Mouse (Mus musculus): ENCODE data around the gene Hdgfl2. TPM values are rescaled to one million over a fixed set of nuclear protein-coding genes. Genes with fewer than 3 reads are reported as not detected.

Hdgfl2 gene
- polyA plus RNA-seq, 2 experiments, result 26.0 to 29.5 TPM

- Histone ChIP-seq H3K36me3 (replicated peaks; ENCODE audit: control insufficient read depth, insufficient read depth, low read depth) (no peaks in the 10 kb centered on the region), H3K9me3 (ENCODE audit: control insufficient read depth, low read length) (no peaks in the 10 kb centered on the region), H3K27me3 (ENCODE audit: control insufficient read depth, insufficient read depth, low read length) (no peaks in the 10 kb centered on the region), H3K4me1 (replicated peaks; ENCODE audit: control insufficient read depth in 2 of 2, insufficient read depth in 2 of 2, low read length in 1 of 2) (peaks cover 12 to 28% of the 10 kb centered on the region in 2 experiments), H3K9ac (replicated peaks) (no peak overlapping the region), H3K4me2 (ENCODE audit: low read depth) (no peak overlapping the region; the same call in 1 of the 2 replicates), H3K27ac (no peak overlapping the region), H3K4me3 (ENCODE audit: insufficient read depth in 1 of 2, low read depth in 2 of 2, low read length in 2 of 2) (no peak overlapping the region)
- ATAC-seq (ENCODE audit: insufficient read depth), result no peak
- no peak for TF ChIP-seq CTCF (IDR thresholded peaks at IDR 0.05; ENCODE audit: low read depth)
- TF ChIP-seq EP300 (IDR thresholded peaks at IDR 0.05; ENCODE audit: low read depth), result no peak
- no peak for DNase-seq (ENCODE audit: low read depth in 3 of 3, low spot score in 3 of 3)
- WGBS (ENCODE audit: insufficient replicate concordance), result 74% methylated on average over 6 of the region's 6 CpGs
Observed at GRCm38 (mm10) chr17:56032127-56032733, 47.2 kb upstream of the Hdgfl2 start.

- 58% methylated on average over 7 of the region's 7 CpGs for WGBS (ENCODE audit: insufficient replicate concordance)
- Histone ChIP-seq H3K36me3 (replicated peaks; ENCODE audit: control insufficient read depth, insufficient read depth, low read depth) (no peaks in the 10 kb centered on the region), H3K27ac (no peak overlapping the region)
Observed at GRCm38 (mm10) chr17:56032831-56033230, 46.6 kb upstream of the Hdgfl2 start.

GRCm38 (mm10) chr17:56034040-56034725 lies 45.3 kb upstream of the Hdgfl2 start:
- peaks cover 14 to 29% of the 10 kb centered on the region in 2 experiments for H3K4me1 ChIP-seq (replicated peaks; ENCODE audit: control insufficient read depth in 2 of 2, insufficient read depth in 2 of 2, low read length in 1 of 2)
- ATAC-seq (ENCODE audit: insufficient read depth) (no peak), DNase-seq (ENCODE audit: low read depth in 3 of 3, low spot score in 3 of 3) (no peak)
- peak overlapping the region; percentile 72; the same call in 1 of the 2 replicates for H3K9ac ChIP-seq (replicated peaks)
- no peaks in the 10 kb centered on the region for H3K9me3 ChIP-seq (ENCODE audit: control insufficient read depth, low read length)
- peak overlapping the region; percentile 82 for H3K4me2 ChIP-seq (ENCODE audit: low read depth)
- H3K27ac ChIP-seq, result no peak overlapping the region
- H3K4me3 ChIP-seq (ENCODE audit: insufficient read depth in 1 of 2, low read depth in 2 of 2, low read length in 2 of 2), result peak overlapping the region in 1 of 2 experiments; percentile 93; a peak in 2 of 4 replicates
- TF ChIP-seq CTCF (IDR thresholded peaks at IDR 0.05; ENCODE audit: low read depth) (no peak), EP300 (IDR thresholded peaks at IDR 0.05; ENCODE audit: low read depth) (no peak)
- no peaks in the 10 kb centered on the region for H3K36me3 ChIP-seq (replicated peaks; ENCODE audit: control insufficient read depth, insufficient read depth, low read depth)
- WGBS (ENCODE audit: insufficient replicate concordance), result 74% methylated on average over 7 of the region's 7 CpGs
- no peaks in the 10 kb centered on the region for H3K27me3 ChIP-seq (ENCODE audit: control insufficient read depth, insufficient read depth, low read length)

More at GRCm38 (mm10) chr17:56032831-56033230, 46.6 kb upstream of the Hdgfl2 start:
- TF ChIP-seq EP300 (IDR thresholded peaks at IDR 0.05; ENCODE audit: low read depth) (no peak), CTCF (IDR thresholded peaks at IDR 0.05; ENCODE audit: low read depth) (no peak)
- DNase-seq (ENCODE audit: low read depth in 3 of 3, low spot score in 3 of 3), result no peak
- no peak overlapping the region for H3K4me2 ChIP-seq (ENCODE audit: low read depth)
- H3K27me3 ChIP-seq (ENCODE audit: control insufficient read depth, insufficient read depth, low read length), result no peaks in the 10 kb centered on the region
- ATAC-seq (ENCODE audit: insufficient read depth), result no peak
- no peaks in the 10 kb centered on the region for H3K9me3 ChIP-seq (ENCODE audit: control insufficient read depth, low read length)
- no peak overlapping the region for H3K9ac ChIP-seq (replicated peaks)
- H3K4me1 ChIP-seq (replicated peaks; ENCODE audit: control insufficient read depth in 2 of 2, insufficient read depth in 2 of 2, low read length in 1 of 2), result peaks cover 14 to 29% of the 10 kb centered on the region in 2 experiments
- H3K4me3 ChIP-seq (ENCODE audit: insufficient read depth in 1 of 2, low read depth in 2 of 2, low read length in 2 of 2), result no peak overlapping the region

GRCm38 (mm10) chr17:56034726-56035100 lies 44.7 kb upstream of the Hdgfl2 start:
- Histone ChIP-seq H3K27me3 (ENCODE audit: control insufficient read depth, insufficient read depth, low read length) (no peaks in the 10 kb centered on the region), H3K9me3 (ENCODE audit: control insufficient read depth, low read length) (no peaks in the 10 kb centered on the region), H3K4me2 (ENCODE audit: low read depth) (peak overlapping the region; percentile 82), H3K9ac (replicated peaks) (peak overlapping the region; percentile 72), H3K36me3 (replicated peaks; ENCODE audit: control insufficient read depth, insufficient read depth, low read depth) (no peaks in the 10 kb centered on the region), H3K27ac (no peak overlapping the region; the same call in none of the 2 replicates), H3K4me1 (replicated peaks; ENCODE audit: control insufficient read depth in 2 of 2, insufficient read depth in 2 of 2, low read length in 1 of 2) (peaks cover 14 to 29% of the 10 kb centered on the region in 2 experiments), H3K4me3 (ENCODE audit: insufficient read depth in 1 of 2, low read depth in 2 of 2, low read length in 2 of 2) (peak overlapping the region; percentile 76 to 93)
- ATAC-seq (ENCODE audit: insufficient read depth), result no peak
- TF ChIP-seq CTCF (IDR thresholded peaks at IDR 0.05; ENCODE audit: low read depth) (no peak), EP300 (IDR thresholded peaks at IDR 0.05; ENCODE audit: low read depth) (no peak)
- DNase-seq (ENCODE audit: low read depth in 3 of 3, low spot score in 3 of 3), result no peak
- 84% methylated on average over 6 of the region's 6 CpGs for WGBS (ENCODE audit: insufficient replicate concordance)

- H3K4me3 ChIP-seq (ENCODE audit: insufficient read depth in 1 of 2, low read depth in 2 of 2, low read length in 2 of 2), result peak overlapping the region; percentile 76 to 93
- H3K9me3 ChIP-seq (ENCODE audit: control insufficient read depth, low read length), result no peaks in the 10 kb centered on the region
- no peak overlapping the region; the same call in 1 of the 2 replicates for H3K27ac ChIP-seq
- TF ChIP-seq EP300 (IDR thresholded peaks at IDR 0.05; ENCODE audit: low read depth), result no peak
- TF ChIP-seq CTCF (IDR thresholded peaks at IDR 0.05; ENCODE audit: low read depth), result no peak
- no peaks in the 10 kb centered on the region for H3K36me3 ChIP-seq (replicated peaks; ENCODE audit: control insufficient read depth, insufficient read depth, low read depth)
- DNase-seq (ENCODE audit: low read depth in 3 of 3, low spot score in 3 of 3) (no peak), ATAC-seq (ENCODE audit: insufficient read depth) (no peak)
- peaks cover 14 to 29% of the 10 kb centered on the region in 2 experiments for H3K4me1 ChIP-seq (replicated peaks; ENCODE audit: control insufficient read depth in 2 of 2, insufficient read depth in 2 of 2, low read length in 1 of 2)
- 71% methylated on average over 4 of the region's 4 CpGs for WGBS (ENCODE audit: insufficient replicate concordance)
- H3K9ac ChIP-seq (replicated peaks), result peak overlapping the region; percentile 72
- H3K4me2 ChIP-seq (ENCODE audit: low read depth), result peak overlapping the region; percentile 82
- H3K27me3 ChIP-seq (ENCODE audit: control insufficient read depth, insufficient read depth, low read length), result no peaks in the 10 kb centered on the region
Observed at GRCm38 (mm10) chr17:56035216-56035615, 44.2 kb upstream of the Hdgfl2 start.

Measured in liver, embryonic 14.5 days (tissue).